Mouse (Mus musculus): ENCODE results near the gene Trpm1.
"Not testable (repeated sequence)": the region's sequence is repeated elsewhere in the genome, so short reads cannot be mapped to it uniquely, and the experiment has no call there.

Gene Trpm1

DNA sequence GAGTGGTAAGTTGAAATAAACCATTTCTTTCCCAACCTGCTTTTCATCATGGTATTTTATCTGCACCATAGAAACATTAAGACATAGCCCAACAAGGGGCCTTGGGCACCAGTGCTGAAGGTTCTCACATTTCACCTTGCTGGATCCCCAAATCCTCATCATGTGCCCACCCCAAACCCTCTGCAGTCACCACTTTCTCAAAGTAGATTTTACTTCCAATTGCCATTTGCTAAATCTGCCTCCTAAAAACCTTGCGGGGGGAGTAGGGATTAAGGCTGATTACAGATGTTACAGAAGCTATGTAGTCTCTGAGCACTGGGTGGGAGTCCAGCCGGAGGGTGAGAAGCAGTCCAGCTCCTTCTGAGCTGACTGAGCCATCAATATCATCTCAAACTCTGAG, at the start of gene Trpm1:
Gene Trpm1 (plus strand): TSS at position 301 of the 400 bp plus-strand sequence.
- in situ Hi-C loops (cut with MboI, MseI): no loop called here

- in situ Hi-C loops (cut with MboI, MseI): no loop called here
Observed at GRCm38 (mm10) chr7:64122131-64122715, 31.4 kb upstream of the Trpm1 start.

DNA sequence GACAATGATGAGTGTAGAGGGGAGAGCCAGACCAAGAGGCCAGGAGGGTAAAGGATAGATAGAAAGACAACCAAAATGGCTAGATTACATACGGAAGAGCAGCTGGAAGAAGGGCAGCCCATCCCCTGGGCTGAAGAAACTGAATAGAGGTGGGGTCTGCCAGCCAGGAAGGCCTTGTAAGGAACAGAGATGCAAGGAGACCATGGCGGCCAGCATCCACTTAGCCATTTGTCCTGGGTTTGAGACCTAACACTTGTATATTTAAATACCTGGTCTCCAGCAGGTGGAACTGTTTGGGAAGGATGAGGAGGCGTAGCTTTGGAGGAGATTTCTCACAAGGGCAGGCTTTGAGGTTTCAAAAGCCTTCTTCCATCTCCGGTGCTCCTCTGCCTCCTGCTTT, 29.9 kb upstream of the Trpm1 start:
- in situ Hi-C loops (cut with MboI, MseI): no loop called here

DNA sequence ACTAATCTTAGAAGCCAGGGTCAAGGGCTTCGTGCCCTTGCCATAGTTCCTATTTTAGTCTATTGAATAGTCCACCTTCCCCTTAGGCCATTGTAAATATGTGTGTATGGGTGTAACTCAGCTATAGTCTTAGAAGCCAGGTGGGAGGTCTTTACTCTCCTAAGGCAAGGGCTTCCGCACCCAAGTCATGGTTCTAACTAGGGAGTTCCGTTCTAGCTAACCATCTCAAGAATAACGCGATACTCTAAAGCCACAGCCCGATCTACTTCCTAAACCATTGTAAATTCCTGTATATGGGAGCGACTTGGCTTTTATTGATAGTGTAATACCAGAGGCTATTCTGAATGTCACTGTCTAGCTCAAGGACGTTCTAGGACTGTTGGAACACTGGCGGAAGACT, 27.6 kb upstream of the Trpm1 start:
- in situ Hi-C loops (cut with MboI, MseI): not testable (repeated sequence)

GRCm38 (mm10) chr7:64139866-64140265, 13.8 kb upstream of the Trpm1 start:
- in situ Hi-C loops (cut with MboI, MseI): loop anchor here (5.0 to 10.0 kb wide), 4 partner anchors 78 to 388 kb away; partner anchors contain the start of gene Klf13

DNA sequence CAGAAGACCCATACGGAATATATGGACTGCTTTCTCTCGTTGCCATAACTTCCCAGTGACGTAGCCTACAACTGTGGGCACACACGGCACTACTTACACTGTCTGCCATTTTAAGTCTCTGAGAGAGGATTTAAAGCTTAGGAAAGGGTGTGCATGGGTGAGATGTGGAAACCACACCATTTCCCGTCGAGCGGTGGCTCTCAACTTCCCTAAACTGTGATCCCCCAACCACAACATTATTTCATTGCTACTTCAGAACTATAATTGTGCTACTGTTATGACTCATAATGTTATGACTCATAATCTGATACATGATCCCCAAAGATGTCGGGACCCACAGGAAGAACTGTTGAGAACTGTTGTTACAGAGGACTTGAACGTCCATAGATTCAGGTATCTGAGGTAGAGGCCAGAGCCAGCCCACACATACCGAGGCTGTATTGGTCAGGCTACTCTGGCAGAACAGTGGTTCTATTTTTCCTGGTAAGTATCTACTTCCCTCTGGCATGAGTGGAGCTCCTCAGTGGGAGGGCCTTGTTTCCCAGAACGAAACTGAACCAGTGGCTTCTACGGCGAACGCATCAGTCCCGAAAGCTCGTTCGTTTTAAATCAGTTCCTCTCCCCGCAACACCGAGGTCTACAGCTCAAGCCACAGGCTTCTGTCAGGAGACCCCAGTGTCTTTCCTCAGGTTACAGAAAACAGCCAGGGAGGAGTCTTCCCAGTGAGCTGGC, 12.2 kb upstream of the Trpm1 start:
- in situ Hi-C loops (cut with MboI, MseI): loop anchor here (5.0 to 10.0 kb wide), 3 partner anchors 207 to 389 kb away; partner anchors contain the start of gene Klf13

DNA sequence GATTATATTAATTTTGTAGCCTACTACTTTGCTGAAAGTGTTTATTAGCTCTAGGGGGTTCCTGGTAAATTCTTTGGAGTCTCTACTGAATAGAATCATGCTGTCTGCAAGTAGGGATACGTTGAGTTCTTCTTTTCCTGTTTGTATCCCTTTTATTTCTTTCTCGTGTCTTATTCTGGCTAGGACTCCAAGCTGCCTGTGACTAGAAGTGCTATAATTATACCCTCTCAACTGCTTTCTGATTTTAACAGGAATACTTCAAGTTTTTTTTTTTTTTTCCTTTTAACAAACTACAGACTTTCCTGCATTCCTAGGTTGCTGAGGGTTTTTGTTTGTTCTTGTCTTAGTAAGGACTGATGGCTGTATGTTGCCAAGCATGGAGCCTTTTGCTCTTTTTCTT, 4.3 kb upstream of the Trpm1 start:
- in situ Hi-C loops (cut with MboI, MseI): loop anchor here (10.0 kb wide), 1 partner anchor 215 kb away; the partner anchor contains the start of gene Klf13

DNA sequence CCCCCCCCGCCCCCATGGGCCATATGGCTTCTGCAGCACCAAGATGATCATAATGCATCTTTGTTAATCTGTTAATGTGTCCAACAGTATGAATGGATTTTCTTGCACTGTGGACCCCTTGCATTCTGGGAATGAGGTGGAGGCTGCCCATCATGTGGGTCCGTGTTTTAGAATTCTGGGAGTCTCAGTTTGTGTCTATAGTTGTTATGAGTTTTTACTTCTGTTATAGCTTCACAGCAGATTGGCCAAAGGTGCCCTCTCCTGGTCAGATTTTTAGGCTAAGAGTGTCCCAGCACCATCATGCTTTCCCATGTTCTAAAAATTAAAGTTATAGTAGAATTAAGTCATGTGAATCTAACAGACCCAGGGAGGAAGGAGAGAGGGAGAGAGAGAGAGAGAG, 3.9 kb upstream of the Trpm1 start:
- in situ Hi-C loops (cut with MboI, MseI): loop anchor here (10.0 kb wide), 1 partner anchor 215 kb away; the partner anchor contains the start of gene Klf13

DNA sequence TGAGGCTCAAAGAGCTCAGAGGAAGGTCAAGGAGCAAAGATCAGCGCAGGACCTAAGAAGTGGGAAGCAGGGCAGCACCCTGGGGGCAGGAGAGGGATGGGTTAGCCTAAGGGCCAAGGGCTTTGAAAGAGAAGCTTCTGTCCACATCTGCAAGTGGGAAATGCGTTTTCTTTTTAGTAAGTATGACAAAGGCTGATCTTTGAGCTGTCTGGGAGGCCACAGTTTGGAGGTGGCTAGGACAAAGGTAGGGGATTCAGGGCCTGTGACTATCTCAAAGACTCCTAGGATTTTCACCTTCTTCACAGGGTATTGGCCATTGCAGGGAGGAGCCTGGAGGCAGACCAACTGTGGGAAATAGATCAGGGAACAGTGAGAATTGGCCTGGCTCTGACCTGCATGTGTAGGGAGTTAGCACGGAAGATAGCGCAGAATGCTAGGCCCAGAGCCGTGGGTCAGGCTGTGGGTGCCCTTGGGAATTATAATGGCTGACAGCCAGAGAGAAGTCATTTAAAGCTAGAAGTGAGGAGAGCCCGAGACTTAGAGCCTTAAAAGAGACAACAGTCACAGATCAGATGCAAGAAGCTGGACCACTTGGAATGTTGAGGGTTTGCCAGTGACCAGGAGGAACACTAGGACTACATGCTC, 3.1 kb upstream of the Trpm1 start:
- in situ Hi-C loops (cut with MboI, MseI): no loop called here

DNA sequence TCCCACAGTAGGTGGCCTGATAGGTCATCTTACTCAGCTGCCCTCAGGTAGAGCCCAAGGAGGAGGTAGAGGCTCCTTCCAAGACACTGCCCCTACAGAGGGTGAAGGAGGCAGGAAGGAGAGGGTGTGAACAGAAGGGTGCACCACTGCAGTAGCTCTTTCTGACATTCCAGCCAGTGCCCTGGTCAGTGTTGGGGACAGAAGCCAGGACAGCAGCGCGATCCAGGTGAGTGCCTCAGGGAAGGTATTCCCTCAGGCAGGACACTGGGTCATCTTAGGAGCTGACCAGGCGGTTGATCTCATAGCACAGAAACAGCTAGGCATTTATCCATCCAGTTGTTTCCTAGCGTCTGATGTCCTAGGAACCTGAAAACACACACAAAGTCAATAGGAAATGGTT, 1.6 kb downstream of the Trpm1 start:
- in situ Hi-C loops (cut with MboI, MseI): no loop called here

- in situ Hi-C loops (cut with MboI, MseI): no loop called here
Observed at GRCm38 (mm10) chr7:64155687-64156086, 2.1 kb downstream of the Trpm1 start.

DNA sequence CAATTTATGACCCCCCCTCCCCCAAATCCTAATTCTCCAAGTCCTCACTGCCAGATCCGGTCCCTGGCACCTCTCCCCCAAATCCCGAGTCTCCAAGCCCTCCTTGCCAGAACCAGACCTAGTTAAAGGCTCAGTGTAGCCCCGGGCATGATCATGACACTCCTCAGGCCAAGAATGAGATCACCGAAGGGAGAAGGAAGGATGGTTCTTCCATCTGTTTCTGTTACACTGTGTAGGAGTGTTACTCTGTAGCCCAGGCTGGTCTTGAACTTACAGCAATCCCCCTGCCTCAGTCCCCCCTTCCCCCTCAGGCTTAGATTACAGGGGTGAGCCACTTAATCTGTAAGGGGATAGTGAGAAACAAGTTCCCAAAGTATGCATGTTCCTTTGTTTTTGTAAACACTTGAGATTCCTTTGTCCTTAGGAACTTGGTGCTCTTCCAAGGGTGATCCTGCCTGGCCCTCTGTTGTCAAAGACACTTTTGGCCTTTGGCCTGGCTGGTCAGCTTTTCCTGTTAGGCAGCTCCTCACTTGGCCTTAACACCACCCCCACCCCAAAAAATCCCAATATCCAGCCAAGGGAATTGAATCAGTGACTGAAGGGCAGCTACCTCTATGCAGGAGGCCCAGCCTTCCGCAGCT, 2.8 kb downstream of the Trpm1 start:
- in situ Hi-C loops (cut with MboI, MseI): no loop called here

- in situ Hi-C loops (cut with MboI, MseI): no loop called here
Observed at GRCm38 (mm10) chr7:64156918-64157690, 3.5 kb downstream of the Trpm1 start.

DNA sequence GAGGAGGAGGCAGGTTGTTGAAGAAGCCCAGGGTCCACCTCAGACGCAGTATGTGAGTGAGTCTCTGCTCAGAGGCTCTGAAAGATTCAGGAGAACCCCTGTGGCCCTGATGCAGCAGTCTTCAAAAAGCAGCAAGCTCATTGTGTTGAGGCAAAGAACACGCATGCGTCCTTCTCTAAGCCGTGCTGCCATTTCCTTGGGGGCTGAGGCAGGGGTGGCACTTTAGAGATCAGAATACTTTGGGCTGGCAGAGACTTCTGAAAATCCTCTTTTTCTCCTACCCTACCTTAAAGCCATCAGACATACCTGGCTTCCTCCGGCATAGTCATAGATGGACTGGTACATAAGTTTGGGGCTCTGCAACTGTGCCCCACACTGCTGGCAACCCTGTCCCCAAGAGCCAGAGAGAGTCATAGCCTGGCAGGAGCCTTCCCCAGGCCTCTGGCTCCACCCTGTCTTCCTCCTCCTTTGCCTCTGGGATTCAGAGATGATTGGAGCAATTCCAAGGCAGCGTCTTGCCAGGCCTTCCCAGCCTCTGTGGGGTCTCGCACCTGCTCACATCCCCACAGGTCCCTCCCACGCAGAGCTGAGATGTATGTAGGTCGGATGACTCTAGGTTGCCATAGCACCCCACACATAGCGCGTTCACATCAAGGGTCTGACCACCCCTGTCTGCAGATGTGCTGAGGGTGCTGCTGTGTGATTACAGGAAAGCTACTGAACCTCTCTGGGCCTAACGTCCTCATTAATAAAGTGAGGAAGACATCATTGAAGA, 4.8 kb downstream of the Trpm1 start:
- in situ Hi-C loops (cut with MboI, MseI): no loop called here

DNA sequence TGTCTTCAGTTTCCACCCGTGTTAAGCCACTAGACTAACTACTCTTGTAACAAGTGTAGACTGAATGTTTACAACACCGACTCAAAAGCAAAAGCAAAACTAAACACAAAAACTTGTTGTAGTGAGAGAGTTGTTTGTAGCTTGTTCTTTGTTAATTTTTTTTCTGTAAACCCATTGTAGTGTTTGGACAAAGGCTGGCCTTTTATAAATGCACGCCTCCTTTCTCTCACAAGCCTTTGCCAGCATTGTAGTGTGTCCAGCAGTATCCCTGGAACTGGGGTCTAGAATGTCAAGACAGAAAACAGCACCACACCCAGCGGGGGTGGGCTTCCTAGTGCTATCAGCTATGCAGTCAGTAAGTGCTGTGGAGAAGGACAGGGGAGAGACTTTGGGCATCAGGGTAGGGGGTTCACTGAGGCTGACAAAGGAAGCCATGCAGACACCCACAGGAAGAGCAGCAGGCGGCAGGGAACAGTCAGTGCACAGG, 5.5 kb downstream of the Trpm1 start:
- in situ Hi-C loops (cut with MboI, MseI): no loop called here

DNA sequence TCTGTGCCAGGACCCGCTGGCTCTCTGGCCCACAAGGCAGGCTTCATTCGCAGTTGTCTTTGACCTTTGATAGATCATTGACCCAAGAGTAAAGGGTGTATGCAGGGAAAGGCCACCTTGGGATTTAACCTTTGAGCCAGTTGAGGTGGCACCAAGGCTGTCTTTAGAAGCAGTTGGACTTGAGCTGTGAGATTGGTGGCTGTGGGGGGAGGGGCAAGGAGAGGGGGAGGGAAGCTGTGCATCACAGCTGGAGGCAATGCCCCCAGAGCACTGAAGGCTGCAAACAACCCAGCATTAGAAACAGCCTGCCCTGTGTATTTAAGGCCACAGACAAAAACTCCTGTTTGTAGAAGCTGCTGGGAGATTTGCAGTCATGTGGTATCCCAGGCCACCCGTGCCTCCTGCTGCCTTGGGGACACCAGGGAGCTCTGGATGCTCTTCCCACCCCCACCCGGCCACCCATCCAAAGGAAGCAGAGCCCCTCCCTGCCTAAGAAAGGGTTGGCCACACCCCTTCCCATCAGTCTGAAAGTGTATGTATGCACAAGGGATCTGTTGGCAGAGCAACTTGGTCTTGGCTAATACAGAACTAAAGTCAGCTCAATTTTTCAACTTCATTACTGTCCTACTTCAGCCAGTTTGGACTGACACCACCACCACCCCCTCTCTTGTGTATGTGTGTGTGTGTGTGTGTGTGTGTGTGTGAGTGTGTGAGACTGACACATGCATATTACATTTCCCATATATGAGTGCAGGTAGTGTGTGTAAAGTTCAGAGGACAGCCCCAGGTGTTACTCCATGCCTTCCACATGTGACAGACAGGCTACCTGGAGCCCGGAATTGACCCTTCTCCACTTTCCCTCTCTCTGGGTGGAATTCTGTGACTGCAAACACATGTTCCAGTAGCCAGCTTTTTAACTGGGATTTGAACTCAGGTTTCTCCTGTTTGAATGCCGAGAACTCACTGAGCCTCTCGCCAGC, 6.3 kb downstream of the Trpm1 start:
- in situ Hi-C loops (cut with MboI, MseI): loop anchor here (10.0 kb wide), 1 partner anchor 165 kb away; no protein-coding TSS in a partner anchor

DNA sequence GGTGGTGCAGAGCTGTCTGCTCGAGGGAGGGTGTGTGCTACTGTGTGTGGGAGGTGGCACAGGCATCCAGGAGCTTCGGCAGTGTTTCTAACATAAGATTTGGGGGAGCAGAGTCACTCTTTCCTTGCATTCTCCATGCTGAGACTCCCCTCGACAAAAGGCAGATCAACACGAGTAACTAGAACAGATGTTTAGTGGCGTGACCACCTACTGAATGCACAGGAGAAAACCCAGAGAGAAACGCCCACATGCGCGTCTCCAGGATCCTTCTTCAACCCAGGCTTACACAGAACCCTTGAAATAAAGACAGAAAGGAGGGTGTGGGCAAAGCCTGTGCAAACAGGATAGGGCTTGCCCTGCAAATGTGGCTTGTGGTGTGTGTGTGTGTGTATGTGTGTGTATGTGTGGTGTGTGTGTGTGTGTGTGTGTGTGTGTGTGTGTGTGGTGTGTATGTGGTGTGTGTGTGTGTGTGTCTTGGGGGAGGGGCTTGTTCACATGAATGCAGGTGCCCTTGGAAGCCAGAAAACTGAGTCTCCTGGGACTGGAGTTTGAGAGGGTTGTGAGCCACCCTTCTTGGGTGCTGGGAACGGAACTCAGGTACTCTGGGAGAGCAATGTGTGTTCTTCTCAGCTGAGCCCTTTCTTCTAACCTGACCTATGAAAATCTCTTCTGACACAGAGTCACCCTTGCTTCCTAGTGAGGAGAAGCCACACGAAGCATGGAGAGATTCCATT, 7.3 kb downstream of the Trpm1 start:
- in situ Hi-C loops (cut with MboI, MseI): loop anchor here (10.0 kb wide), 1 partner anchor 164 kb away; no protein-coding TSS in a partner anchor

DNA sequence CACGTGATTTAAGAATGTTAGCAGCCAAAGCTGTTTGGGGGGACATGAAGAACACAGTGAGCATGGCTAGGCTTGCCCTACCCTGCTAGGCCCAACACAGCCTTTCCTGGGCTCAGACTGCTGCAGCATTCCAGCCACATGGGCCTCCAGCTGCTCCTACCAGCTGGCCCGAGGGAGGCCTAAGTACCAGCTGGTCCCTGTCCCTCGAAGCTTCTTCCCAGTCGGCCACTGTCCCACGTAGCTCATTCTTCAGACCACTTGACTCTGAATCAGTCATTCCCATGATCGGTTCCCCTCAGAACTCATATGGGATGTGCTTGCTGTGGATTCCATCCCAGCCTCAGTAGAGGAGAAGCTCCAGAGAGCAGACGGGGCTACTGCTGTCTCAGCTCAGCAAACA, 8.4 kb downstream of the Trpm1 start:
- in situ Hi-C loops (cut with MboI, MseI): loop anchor here (10.0 kb wide), 1 partner anchor 163 kb away; no protein-coding TSS in a partner anchor
